28 mouse cellular contexts compared by ENCODE assay signal in the genomic region with DNA sequence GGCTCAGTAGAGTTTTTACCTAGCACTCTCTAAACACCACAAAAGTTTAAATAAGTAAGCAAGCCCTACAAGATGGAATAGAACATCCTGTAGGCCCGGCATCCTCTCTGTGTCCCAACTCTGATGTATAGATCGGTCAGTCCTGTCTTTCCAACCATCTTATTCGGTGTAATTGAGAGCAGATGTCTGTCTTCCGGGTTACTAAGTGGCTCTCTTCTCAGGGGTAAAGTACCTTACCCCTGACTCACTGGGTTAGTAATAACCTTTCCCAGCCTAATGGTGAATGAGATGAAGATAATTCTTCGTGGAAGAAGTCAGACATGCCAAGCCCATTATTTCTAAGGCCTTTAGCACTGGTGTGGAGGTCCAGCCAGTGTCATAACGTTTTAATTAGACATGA. TPM values are rescaled to one million over a fixed set of nuclear protein-coding genes. Genes with fewer than 3 reads are reported as not detected.
"Had no signal": no experiment of that assay in that cellular context is flagged by ENCODE, and none has a peak within 500 bp of the region (broad histone marks: within the 10 kb centered on the region; RNA-seq: fewer than 3 reads in every experiment).

No protein-coding gene starts in this region.

- DNase-seq: gastrocnemius, postnatal 14 days; gastrocnemius, postnatal 36 days; heart, adult 11 months; heart, adult 2 months; heart, postnatal 14 days; heart, postnatal 36 days; kidney, adult 11 months; kidney, adult 2 months; kidney, adult 9 months; kidney, postnatal 14 days; kidney, postnatal 36 days; layer of hippocampus, adult 9-11 months; layer of hippocampus, postnatal 36 days; left cerebral cortex, postnatal 4 days had no signal

- ATAC-seq: hindbrain, postnatal 0 days; intestine, embryonic 16.5 days; liver, embryonic 12.5 days had no signal

- H3K27me3 ChIP-seq: heart, embryonic 13.5 days; heart, embryonic 15.5 days; hindbrain, embryonic 13.5 days; hindbrain, embryonic 15.5 days; kidney, embryonic 15.5 days; limb, embryonic 13.5 days; limb, embryonic 15.5 days; liver, embryonic 12.5 days had no signal

RNA-seq across cellular contexts. Expression of gene Guca1b, which starts 11.2 kb away (rescaled TPM):
- total RNA-seq: hematopoietic stem cell, adult 5-6 weeks; hindbrain, postnatal 0 days; liver, adult 2 months had no signal

RNA-seq across cellular contexts. Expression of gene Guca1a, which starts 26.4 kb away (rescaled TPM):
- total RNA-seq: gastrocnemius, postnatal 36 days; heart, postnatal 36 days; layer of hippocampus, postnatal 36 days; left cerebral cortex, postnatal 10 days; left cerebral cortex, postnatal 25 days had no signal
